Mouse (Mus musculus) MEL (cell line): ENCODE measurements around the gene Ttc30a1. TPM values are rescaled to one million over a fixed set of nuclear protein-coding genes. Genes with fewer than 3 reads are reported as not detected.

ENCODE experiments used
- DNase-seq: peaks from one replicate; pipeline ENCODE4 v3.0.0; 2011; ENCODE audit warnings: low read depth, low spot score
- H3K27ac ChIP-seq: 2 replicates; pipeline ENCODE4 v1.5.1; 2012; ENCODE audit warnings: low read depth, mild to moderate bottlenecking, control low read depth, low read length, moderate library complexity; ENCODE audit not compliant: control insufficient read depth
- H3K27me3 ChIP-seq, 2 experiments: fragments of 150-350 bp in 1 of 2; sonication (generic) in 1 of 2; 2 replicates each; pipeline ENCODE4 v1.6.1; 2012; ENCODE audit warnings: low read length in 2 of 2, mild to moderate bottlenecking in 2 of 2, improper control_type of control experiment in 1 of 2, moderate library complexity in 1 of 2; ENCODE audit not compliant: insufficient read depth in 2 of 2, control insufficient read depth in 1 of 2
- H3K36me3 ChIP-seq, 2 experiments: 2 replicates each; pipeline ENCODE4 v1.6.1; 2012 to 2014; ENCODE audit warnings: low read length in 2 of 2, improper control_type of control experiment in 1 of 2, inconsistent platforms in 1 of 2, mild to moderate bottlenecking in 1 of 2; ENCODE audit not compliant: insufficient read depth in 2 of 2, control insufficient read depth in 1 of 2
- H3K4me1 ChIP-seq, 2 experiments: fragments of 150-350 bp in 1 of 2; sonication (generic) in 1 of 2; 2 replicates each; pipeline ENCODE4 v1.6.1; 2012; ENCODE audit warnings: low read length in 2 of 2, improper control_type of control experiment in 1 of 2, mild to moderate bottlenecking in 1 of 2; ENCODE audit not compliant: insufficient read depth in 2 of 2, control insufficient read depth in 1 of 2
- H3K4me3 ChIP-seq, 2 experiments: fragments of 150-350 bp in 1 of 2; sonication (generic) in 1 of 2; 2 replicates each; pipeline ENCODE4 v1.5.1; 2012; ENCODE audit warnings: low read depth in 2 of 2, low read length in 2 of 2, mild to moderate bottlenecking in 2 of 2, moderate library complexity in 2 of 2, control low read depth in 1 of 2, improper control_type of control experiment in 1 of 2; ENCODE audit not compliant: control insufficient read depth in 1 of 2, insufficient read depth in 1 of 2
- H3K79me2 ChIP-seq: 2 replicates; pipeline ENCODE4 v1.6.1; 2012; ENCODE audit warnings: mild to moderate bottlenecking, low read length, moderate library complexity; ENCODE audit not compliant: control insufficient read depth, poor library complexity, insufficient read depth
- H3K9ac ChIP-seq: 2 replicates; pipeline ENCODE4 v1.6.1; 2012; ENCODE audit warnings: low read depth, mild to moderate bottlenecking, control low read depth, low read length, moderate library complexity; ENCODE audit not compliant: control insufficient read depth, poor library complexity, severe bottlenecking
- H3K9me3 ChIP-seq: fragments of 150-350 bp; sonication (generic); replicated peaks from 2 replicates; pipeline ENCODE4 v1.6.1; 2012; ENCODE audit warnings: mild to moderate bottlenecking, low read length, improper control_type of control experiment, moderate library complexity; ENCODE audit not compliant: insufficient read depth
- E2F4 ChIP-seq: IDR thresholded peaks from 2 replicates; pipeline ENCODE4 v1.6.1; 2011; ENCODE audit warnings: low read depth, low read length, improper control_type of control experiment, borderline replicate concordance
- ELF1 ChIP-seq: IDR thresholded peaks from 2 replicates; pipeline ENCODE4 v1.6.1; 2014; ENCODE audit warnings: low read depth, mild to moderate bottlenecking, inconsistent platforms, low read length, improper control_type of control experiment, moderate library complexity
- EP300 ChIP-seq, 2 experiments: IDR thresholded peaks; 2 replicates each; pipeline ENCODE4 v1.6.1; 2011; ENCODE audit warnings: improper control_type of control experiment in 2 of 2, low read length in 2 of 2, low read depth in 1 of 2, mild to moderate bottlenecking in 1 of 2
- ETS1 ChIP-seq: IDR thresholded peaks from 2 replicates; pipeline ENCODE4 v1.6.1; 2012; ENCODE audit warnings: low read depth, mild to moderate bottlenecking, inconsistent platforms, low read length, improper control_type of control experiment, moderate library complexity
- GABPA ChIP-seq: IDR thresholded peaks from 2 replicates; pipeline ENCODE4 v1.6.1; 2012; ENCODE audit warnings: low read depth, mild to moderate bottlenecking, inconsistent platforms, low read length, improper control_type of control experiment, moderate library complexity
- GATA1 ChIP-seq: IDR thresholded peaks from 2 replicates; pipeline ENCODE4 v1.6.1; 2011; ENCODE audit warnings: low read depth, low read length, improper control_type of control experiment
- MAFK ChIP-seq: IDR thresholded peaks from 2 replicates; pipeline ENCODE4 v1.6.1; 2011; ENCODE audit warnings: low read depth, mild to moderate bottlenecking, low read length, improper control_type of control experiment, borderline replicate concordance
- MXI1 ChIP-seq: IDR thresholded peaks from 2 replicates; pipeline ENCODE4 v1.6.1; 2011; ENCODE audit warnings: mild to moderate bottlenecking, low read depth, low read length, improper control_type of control experiment
- MYB ChIP-seq: IDR thresholded peaks from 2 replicates; pipeline ENCODE4 v1.6.1; 2011; ENCODE audit warnings: mild to moderate bottlenecking, low read depth, low read length, improper control_type of control experiment
- POLR2AphosphoS5 ChIP-seq: IDR thresholded peaks from 2 replicates; pipeline ENCODE4 v1.6.1; 2012; ENCODE audit warnings: low read depth, borderline replicate concordance, mild to moderate bottlenecking, inconsistent platforms, low read length, moderate library complexity, mixed read lengths
- RAD21 ChIP-seq: IDR thresholded peaks from 2 replicates; pipeline ENCODE4 v1.6.1; 2011; ENCODE audit warnings: mild to moderate bottlenecking, low read depth, low read length, improper control_type of control experiment
- SIN3A ChIP-seq: IDR thresholded peaks from 2 replicates; pipeline ENCODE4 v1.6.1; 2012; ENCODE audit warnings: low read length, improper control_type of control experiment, inconsistent platforms
- SMC3 ChIP-seq: IDR thresholded peaks from 2 replicates; pipeline ENCODE4 v1.6.1; 2011; ENCODE audit warnings: low read depth, low read length, improper control_type of control experiment
- TAL1 ChIP-seq: IDR thresholded peaks from 2 replicates; pipeline ENCODE4 v1.6.1; 2012; ENCODE audit warnings: mild to moderate bottlenecking, inconsistent platforms, low read length, moderate library complexity, mixed read lengths
- UBTF ChIP-seq: IDR thresholded peaks from 2 replicates; pipeline ENCODE4 v1.6.1; 2012; ENCODE audit warnings: low read depth, mild to moderate bottlenecking, inconsistent platforms, low read length, improper control_type of control experiment, moderate library complexity, borderline replicate concordance; ENCODE audit not compliant: insufficient read depth
- USF1 ChIP-seq: IDR thresholded peaks from 2 replicates; pipeline ENCODE4 v1.6.1; 2014; ENCODE audit warnings: low read depth, mild to moderate bottlenecking, inconsistent platforms, low read length, improper control_type of control experiment, moderate library complexity
- ZKSCAN1 ChIP-seq: IDR thresholded peaks from 2 replicates; pipeline ENCODE4 v1.6.1; 2012; ENCODE audit warnings: low read depth, mild to moderate bottlenecking, inconsistent platforms, low read length, improper control_type of control experiment, moderate library complexity
- ZNF384 ChIP-seq: IDR thresholded peaks from 2 replicates; pipeline ENCODE4 v1.6.1; 2012; ENCODE audit warnings: low read depth, mild to moderate bottlenecking, inconsistent platforms, low read length, improper control_type of control experiment
- polyA plus RNA-seq, 2 experiments: library from polyadenylated mRNA; stranded (reverse) in 1 of 2; unstranded in 1 of 2; fragments of >175 nt in 1 of 2; fragments of >200 nt in 1 of 2; gene quantifications; 2 replicates each; pipeline versions ENCODE4 v1.2.1 to v1.2.4; 2012; ENCODE audit warnings: low replicate concordance in 2 of 2, low read depth in 1 of 2; ENCODE audit not compliant: insufficient read length in 2 of 2, insufficient read depth in 1 of 2, missing spikeins in 1 of 2
- total RNA-seq: library from RNA; depleted of rRNA; stranded (reverse); fragments of 300-350 nt; gene quantifications from 2 replicates; pipeline ENCODE4 v1.2.3, GENCODE M21; 2012

The Ttc30a1 gene
- total and polyA plus RNA-seq, 3 experiments: not detected

DNA sequence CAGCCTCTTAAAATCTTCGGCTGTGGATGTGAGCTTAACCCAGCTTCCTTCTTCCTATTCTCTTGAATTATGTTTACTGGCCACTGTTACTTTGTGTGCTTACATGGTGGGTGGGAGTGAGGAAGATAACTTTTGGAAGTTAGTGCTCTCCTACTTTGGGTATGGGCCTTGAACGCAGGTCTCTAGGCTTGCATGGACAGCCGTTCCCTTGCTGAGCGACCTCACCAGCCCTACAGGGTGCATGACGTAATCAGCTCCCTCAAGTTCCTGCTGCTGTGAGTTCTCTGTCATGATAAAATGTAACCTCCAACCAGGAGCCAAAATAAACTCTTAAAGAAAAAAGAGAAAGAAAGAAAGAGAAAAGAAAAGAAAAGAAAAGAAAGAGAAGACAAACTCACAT is 17.7 kb downstream of the Ttc30a1 start:
- Histone ChIP-seq H3K27me3 (no peaks in the 10 kb centered on the region; a peak in 1 of 4 replicates), H3K9ac (peak overlapping the region; percentile 42), H3K27ac (no peak overlapping the region), H3K79me2 (no peaks in the 10 kb centered on the region), H3K36me3 (no peaks in the 10 kb centered on the region), H3K4me3 (peak overlapping the region; percentile 61 to 66), H3K4me1 (no peaks in the 10 kb centered on the region; a peak in 1 of 4 replicates), H3K9me3 (no peaks in the 10 kb centered on the region)
- TF ChIP-seq E2F4 (no peak), SMC3 (no peak), ZNF384 (no peak), ETS1 (peak; percentile 39; the same call in 1 of the 2 replicates), MAFK (no peak), ZKSCAN1 (no peak), SIN3A (no peak), GABPA (no peak)
- peak; percentile 69 for DNase-seq

- Histone ChIP-seq H3K4me3 (peak overlapping the region in 1 of 2 experiments; percentile 61; a peak in 1 of 4 replicates), H3K4me1 (no peaks in the 10 kb centered on the region; a peak in 1 of 4 replicates), H3K36me3 (no peaks in the 10 kb centered on the region), H3K9ac (no peak overlapping the region; the same call in 1 of the 2 replicates), H3K27me3 (no peaks in the 10 kb centered on the region; a peak in 1 of 4 replicates), H3K79me2 (no peaks in the 10 kb centered on the region), H3K9me3 (no peaks in the 10 kb centered on the region)
- TF ChIP-seq SIN3A (no peak), EP300 (IDR thresholded peaks at IDR 0.05; ENCODE audit: low read depth in 1 of 2, low read length in 2 of 2) (no peak)
- TF ChIP-seq, all 39 proteins: peak for 0
- H3K27ac ChIP-seq: no peak overlapping the region
- no peak for DNase-seq
Observed at GRCm38 (mm10) chr2:75963211-75963840, 18.4 kb downstream of the Ttc30a1 start.

- DNase-seq: no peak
- Histone ChIP-seq H3K9me3 (no peaks in the 10 kb centered on the region), H3K36me3 (no peaks in the 10 kb centered on the region), H3K4me3 (no peak overlapping the region), H3K4me1 (no peaks in the 10 kb centered on the region; a peak in 1 of 4 replicates), H3K27me3 (peaks cover 0 to under 1% of the 10 kb centered on the region in 2 experiments; a peak in 1 of 4 replicates), H3K9ac (no peak overlapping the region), H3K79me2 (no peaks in the 10 kb centered on the region), H3K27ac (no peak overlapping the region)
- no peak for TF ChIP-seq MXI1
- TF ChIP-seq ZNF384: no peak
- TF ChIP-seq MYB: no peak
- no peak for TF ChIP-seq GATA1
- TF ChIP-seq USF1: no peak
- TF ChIP-seq RAD21: no peak
- no peak for TF ChIP-seq POLR2AphosphoS5
- TF ChIP-seq ELF1: no peak
- TF ChIP-seq SMC3: no peak
- TF ChIP-seq UBTF: no peak
- no peak for TF ChIP-seq TAL1
Observed at GRCm38 (mm10) chr2:75960366-75961330, 21.1 kb downstream of the Ttc30a1 start.
